Mouse (Mus musculus) gastrocnemius, postnatal 25 days (tissue): ENCODE measurements around the gene Urb1. TPM values are rescaled to one million over a fixed set of nuclear protein-coding genes. Genes with fewer than 3 reads are reported as not detected.
"Not testable (repeated sequence)": the region's sequence is repeated elsewhere in the genome, so short reads cannot be mapped to it uniquely, and the experiment has no call there.

ENCODE experiments used
- DNase-seq: peaks from one replicate; pipeline ENCODE4 v3.0.0; 2022
- long read RNA-seq, 2 experiments: library from polyadenylated mRNA; stranded (forward); transcript quantifications; one replicate each; pipeline ENCODE4 v2.0.0; 2021
- total RNA-seq, 2 experiments: library from RNA; stranded (reverse); gene quantifications; 1 replicate in 1 of 2; 2 replicates in 1 of 2; pipeline ENCODE4 v1.2.3; 2021

The Urb1 gene
- 1 to 10 TPM; 3.5 to 4.5 TPM for total RNA-seq
- long read RNA-seq, experiment 1: 0 reads
- long read RNA-seq, experiment 2: 0 reads

DNA sequence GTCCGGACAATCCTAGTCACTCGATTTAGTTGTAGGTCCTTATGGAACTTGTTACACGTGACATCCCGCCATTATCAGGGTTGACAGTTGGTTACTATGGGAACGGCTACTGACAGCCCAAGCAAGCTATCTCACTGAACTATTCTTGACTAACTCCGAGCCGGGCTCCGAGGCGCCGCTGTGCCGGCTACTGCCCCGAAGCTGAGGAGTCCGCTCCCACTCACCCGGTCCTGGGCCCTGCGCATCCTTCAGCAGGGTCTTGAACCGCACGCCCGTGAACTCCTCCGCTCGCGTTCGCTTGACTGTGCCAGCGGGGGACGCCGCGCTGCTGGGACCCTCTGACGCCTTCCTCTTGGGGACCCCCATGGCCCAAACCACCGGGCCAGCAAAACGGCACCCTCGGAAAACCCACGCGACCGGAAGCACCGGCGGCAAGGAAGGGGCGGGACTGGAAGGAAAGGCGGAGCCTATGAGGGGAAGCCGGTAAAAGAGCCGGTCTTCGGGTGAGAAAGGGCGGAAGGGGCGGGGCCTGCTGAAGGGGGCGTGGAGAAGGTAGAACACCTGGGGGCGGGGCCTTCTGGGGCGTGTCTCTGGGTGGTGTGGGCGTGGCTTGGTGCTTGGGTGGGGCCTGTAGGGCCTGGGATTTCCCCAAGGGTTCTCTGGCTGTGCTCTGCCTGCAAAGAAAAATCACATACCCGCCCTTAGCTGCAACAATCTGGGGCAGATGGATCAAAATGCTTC is at the start of gene Urb1:
Gene Urb1, minus strand, starts transcription at position 439 of the 741 bp plus-strand sequence.
- peak; percentile 96 for DNase-seq

DNA sequence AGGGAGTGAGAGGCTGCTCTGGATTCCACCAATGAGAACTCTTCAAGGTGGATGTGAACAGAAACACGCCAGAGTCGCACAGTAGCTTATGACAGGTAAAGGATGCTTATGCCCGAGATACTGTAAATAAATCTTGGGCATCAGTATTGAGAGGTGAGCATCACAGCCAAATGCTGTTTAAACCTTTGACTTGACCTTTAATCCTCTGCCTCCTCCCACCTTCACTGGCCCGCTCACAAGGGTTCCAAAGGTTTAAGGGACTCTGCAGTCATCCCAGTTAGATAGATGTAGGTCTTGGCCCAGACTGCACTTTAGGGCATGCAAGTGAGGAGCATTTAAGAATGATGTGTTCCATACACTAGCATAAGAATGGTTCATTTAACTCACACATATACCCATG is 48.0 kb upstream of the Urb1 start:
- no peak for DNase-seq

DNA sequence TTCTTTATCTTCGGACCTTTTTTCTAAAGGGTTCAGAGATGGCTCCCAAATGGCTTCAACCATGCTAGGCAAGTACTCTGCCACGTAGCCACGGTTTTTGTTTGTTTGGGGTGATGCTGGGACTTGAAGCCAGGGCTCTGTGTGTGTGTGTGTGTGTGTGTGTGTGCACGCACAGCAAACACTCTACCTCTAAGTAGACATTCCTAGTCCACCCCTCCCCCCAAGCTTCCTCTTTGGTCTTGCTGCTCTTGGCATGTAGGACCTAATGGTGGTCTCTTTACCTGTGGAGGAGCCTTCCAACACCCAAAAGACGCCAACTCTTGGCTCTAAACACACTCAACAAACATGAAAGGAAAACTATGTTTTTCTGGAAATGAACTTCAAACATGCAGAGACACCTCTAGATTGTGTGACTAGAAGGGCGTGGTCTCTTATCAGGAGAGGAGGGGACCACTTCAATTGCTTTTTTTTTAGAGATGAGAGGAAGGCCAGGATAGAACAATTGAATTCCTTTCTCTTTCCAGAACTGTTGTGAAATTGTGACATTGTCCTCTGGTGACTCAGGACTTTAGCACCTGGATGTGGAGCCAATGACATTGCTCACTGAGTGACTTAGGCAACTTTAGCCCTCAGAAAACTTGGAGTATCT is 46.5 kb upstream of the Urb1 start:
- no peak for DNase-seq

GRCm38 (mm10) chr16:90851621-90852334 is 41.6 kb upstream of the Urb1 start:
- DNase-seq: no peak

DNA sequence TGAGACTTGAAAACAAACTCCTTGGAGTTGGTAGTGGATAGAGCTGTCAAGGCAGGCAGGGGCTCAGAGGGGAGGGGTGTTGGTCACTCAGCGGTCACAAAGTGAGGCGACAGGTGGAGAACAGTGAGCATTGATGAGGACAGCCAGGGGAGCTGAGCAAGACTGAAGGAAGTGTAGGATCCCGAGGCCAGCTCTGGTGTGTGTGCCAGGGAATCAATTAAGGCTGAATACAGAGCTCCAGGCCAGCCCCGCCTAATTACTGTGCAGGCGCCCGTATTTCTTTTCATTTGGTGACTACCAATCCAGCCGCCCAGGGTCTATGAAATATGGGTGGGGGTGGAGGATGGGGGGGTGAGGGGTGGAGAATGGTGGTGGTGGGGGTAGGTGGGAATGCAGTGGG is 40.7 kb upstream of the Urb1 start:
- DNase-seq: no peak

- no peak for DNase-seq
Observed at GRCm38 (mm10) chr16:90849262-90849661, 39.0 kb upstream of the Urb1 start.

DNA sequence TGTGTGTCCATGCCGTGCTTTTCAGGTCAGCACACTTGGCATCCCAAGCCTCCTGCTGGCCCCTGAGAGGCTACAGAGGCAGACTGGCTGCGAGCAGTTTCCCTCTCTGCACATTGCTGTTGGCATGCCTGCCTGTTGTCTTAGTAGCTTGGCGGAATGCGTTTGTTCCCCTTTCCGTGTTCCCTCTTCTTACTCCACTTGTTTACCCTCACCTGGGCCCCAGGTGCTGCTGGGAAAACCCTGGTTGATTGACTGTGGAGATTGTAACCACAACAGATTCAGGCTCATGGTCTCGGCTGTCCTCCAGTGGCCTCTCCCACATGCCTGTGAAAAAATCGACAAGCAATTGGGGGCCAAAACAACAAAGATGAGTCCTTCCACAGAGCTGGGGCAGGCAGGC is 38.5 kb upstream of the Urb1 start:
- no peak for DNase-seq

DNA sequence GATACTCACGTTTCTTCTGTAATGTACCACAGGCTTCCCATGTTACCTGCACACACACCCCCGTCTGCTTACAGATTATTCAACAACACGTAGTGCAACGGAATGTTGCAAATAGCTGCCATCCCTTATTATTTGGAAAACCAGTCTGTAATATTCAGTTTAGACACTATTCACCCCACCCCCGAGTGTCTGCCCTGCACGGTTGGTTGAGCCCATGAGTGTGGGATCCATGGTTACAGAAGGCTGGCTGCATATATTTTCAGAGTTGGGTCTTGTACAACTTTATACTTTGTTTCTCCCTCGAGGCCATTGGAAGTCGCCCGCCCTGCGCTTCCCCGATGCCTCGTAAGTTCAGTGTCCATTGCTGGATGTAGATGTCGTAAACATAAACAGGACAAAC is 35.4 kb upstream of the Urb1 start:
- no peak for DNase-seq

GRCm38 (mm10) chr16:90845038-90845437 is 34.8 kb upstream of the Urb1 start:
- DNase-seq: no peak

DNA sequence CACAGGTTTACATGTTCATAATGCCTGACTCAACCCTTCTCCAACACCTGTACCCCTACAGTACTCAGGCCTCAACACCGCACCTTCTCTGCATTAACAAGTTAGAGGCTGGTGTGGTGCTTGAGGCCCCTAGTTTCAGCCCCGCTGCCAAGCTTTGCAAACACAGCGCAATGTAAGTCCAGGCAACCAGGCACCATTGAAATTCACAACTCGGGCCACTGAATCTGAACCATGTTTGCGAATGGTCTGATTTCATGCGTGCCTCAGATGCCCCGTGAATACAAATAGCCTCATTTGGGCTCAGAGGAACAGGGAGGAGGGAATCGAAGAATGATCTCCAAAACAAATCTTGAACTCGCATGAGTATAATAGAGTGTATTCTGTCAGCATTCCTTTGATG is 32.0 kb upstream of the Urb1 start:
- DNase-seq: no peak

DNA sequence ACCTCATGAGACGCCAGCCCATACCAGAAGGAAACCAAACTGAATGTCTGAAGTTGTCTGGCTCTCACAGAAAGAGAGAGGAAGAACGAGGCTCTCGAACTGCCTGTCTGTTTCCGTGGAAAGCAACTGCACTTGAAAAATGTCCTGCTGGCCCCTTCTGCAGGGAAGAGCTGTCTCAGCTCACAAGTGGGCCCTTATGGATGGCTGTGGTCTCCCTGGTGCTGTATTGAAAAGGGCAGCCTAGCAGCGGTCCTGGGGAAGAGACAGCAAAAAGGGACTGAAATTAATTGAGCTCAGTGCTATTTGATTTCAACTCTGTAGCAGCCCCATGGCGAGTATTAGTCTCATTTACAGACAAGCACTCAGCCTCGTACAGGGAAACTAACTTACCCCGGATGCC is 27.2 kb upstream of the Urb1 start:
- no peak for DNase-seq

- no peak for DNase-seq
Observed at GRCm38 (mm10) chr16:90833041-90833791, 23.0 kb upstream of the Urb1 start.

DNA sequence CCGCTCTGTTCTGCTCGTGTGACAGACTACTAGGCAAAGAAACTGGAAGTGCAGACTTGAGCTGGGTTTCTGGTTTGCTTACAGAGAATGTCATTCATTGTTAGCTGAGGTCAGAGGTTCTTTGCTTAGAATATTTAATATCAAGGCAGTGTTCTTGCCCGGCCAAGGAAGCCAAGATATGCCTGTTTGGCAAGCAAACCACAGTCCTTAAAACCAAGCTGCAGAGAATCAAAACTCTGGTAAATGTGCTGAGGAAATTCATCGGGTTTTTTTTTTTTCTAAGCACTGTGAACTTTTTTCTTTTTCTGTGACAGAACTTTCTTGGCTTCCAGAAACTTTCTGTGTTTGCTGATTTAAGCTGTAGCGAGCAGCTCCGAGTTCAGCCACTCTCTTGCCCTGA is 22.3 kb upstream of the Urb1 start:
- DNase-seq: no peak

DNA sequence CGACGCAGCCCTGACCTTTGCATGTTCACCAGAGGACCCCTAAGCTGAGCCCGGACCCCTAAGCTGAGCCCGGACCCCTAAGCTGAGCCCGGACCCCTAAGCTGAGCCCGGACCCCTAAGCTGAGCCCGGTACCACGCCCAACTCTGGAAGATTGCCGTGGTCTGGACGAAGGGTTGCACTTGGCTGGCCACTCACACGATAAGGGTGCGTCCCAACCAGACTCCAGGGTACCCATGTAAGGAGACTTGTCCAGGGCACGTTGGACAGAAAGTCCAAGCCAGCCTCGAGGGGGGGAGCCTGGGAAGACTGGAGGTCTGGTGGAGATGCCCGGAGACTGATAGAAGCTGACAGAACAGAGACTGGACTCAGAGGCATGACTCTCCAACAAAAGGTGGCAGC is 21.5 kb upstream of the Urb1 start:
- no peak for DNase-seq

- peak; percentile 60 for DNase-seq
Observed at GRCm38 (mm10) chr16:90830686-90831439, 20.6 kb upstream of the Urb1 start.

DNA sequence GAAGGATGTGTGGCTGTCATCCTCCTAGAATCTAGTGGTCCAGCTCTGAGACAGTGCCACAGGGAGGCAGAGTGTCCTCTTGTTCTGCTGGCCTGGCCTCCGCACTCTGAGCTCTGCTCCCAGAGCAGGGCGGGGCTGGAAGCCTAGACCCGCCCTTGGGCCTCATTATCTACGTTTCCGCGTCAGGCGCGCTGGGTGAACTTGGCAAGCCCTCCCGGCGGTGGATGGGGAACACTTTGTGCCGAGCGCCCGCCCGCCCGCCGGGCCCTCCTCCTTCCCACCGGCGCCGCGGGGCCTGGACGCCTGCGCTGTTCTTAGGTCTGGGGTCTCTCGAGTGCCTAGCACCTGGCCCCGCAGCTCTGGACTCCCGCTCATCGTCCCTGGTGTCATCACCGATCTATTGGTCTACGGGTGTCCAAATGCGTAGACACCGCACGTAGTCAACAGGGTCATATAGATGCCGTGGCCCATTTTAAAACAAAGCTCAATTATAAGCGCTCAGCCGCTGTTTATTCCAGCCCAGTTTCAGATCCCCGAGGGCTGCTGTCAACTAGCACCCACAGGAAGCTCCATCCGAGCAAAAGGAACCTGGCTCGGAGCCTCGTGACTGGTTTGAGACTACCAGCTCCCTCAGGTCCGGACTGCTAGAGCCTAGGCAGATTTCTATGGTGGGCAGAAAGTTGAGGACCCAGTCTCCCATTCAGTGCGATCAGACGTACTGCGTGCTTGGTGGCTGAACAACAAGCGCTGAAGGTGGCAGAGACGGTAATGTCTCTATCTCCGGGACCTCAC is 19.9 kb upstream of the Urb1 start:
- peak; percentile 89 for DNase-seq

- no peak for DNase-seq
Observed at GRCm38 (mm10) chr16:90829136-90829535, 18.9 kb upstream of the Urb1 start.

- no peak for DNase-seq
Observed at GRCm38 (mm10) chr16:90827498-90827897, 17.3 kb upstream of the Urb1 start.

DNA sequence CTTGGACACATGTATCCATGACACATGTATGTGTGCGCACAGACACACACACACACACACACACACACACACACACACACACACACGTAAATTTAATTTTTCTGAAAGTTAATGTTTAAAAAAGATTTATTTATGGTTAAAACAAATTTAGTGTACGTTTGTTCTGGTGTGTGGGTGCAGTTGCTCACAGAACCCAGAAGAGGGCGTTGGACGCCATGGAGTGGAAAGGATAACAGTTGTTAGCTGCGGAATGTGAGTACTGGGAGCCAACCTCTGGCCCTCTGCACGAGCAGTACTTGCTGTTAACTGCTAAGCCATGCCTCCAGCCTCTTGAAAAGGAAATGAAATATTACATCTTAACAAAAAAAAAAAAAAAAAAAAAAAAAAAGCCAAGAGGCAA is 16.2 kb upstream of the Urb1 start, which contains the start of gene Eva1c:
Gene Eva1c, plus strand, starts transcription at position 263 of the 400 bp plus-strand sequence.
- no peak for DNase-seq

DNA sequence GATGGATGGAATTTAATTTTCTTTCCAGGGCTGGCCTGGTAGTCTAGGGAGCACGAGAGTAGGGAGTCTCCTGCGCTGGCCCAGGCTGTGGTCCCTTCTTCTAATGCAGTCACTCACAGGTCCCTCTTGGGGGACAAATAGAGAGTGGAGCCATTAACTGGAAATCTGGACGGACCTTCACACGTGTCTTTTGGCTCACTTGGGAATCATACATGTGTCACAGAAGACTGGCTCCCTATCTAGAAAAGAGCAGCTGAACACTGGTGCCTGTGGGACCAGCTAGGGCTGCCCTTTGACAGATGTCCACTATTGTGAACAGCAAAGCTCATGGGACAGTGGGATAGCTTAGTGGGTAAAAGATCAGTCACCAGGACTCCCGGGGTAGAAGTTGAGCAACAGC is 15.8 kb upstream of the Urb1 start:
- no peak for DNase-seq

DNA sequence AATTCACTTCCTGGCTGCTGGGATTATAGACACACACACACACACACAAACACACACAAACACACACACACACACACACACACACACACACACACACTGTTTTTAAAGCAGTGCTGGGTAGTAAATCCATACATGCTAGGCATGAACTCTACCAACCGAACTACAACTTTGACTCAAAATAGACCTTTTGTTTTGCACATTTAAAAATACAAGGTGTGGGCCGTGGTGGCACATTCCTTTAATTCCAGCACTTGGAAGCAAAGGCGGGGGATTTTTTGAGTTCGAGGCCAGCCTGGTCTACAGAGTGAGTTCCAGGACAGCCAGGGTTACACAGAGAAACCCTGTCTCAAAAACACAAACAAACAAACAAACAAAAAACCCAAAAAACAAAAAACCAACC is 13.8 kb upstream of the Urb1 start:
- DNase-seq: not testable (repeated sequence)
